Mouse (Mus musculus) liver, postnatal 0 days (tissue): ENCODE data around the gene Gm38119. TPM values are rescaled to one million over a fixed set of nuclear protein-coding genes. Genes with fewer than 3 reads are reported as not detected.
"Not testable (repeated sequence)": the region's sequence is repeated elsewhere in the genome, so short reads cannot be mapped to it uniquely, and the experiment has no call there.

Experiments
- ATAC-seq: fragments of 200-750 bp; cut with Nextera tagmentation; 2 replicates; pipeline ENCODE4 v1.8.0; 2017; ENCODE audit warnings: mild to moderate bottlenecking, moderate library complexity
- DNase-seq: peaks from one replicate; pipeline ENCODE4 v3.0.0-alpha.2; 2016
- H3K27ac ChIP-seq: fragments of 300-500 bp; sonication (generic); 2 replicates; pipeline ENCODE4 v1.5.1; 2014; ENCODE audit warnings: antibody characterized with exemption, moderate library complexity, mild to moderate bottlenecking, low read depth
- H3K27me3 ChIP-seq: fragments of 300-500 bp; sonication (generic); 2 replicates; pipeline ENCODE4 v1.6.1; 2014; ENCODE audit warnings: low read length, control low read depth, mixed read lengths; ENCODE audit not compliant: insufficient read depth
- H3K36me3 ChIP-seq: fragments of 300-500 bp; sonication (generic); replicated peaks from 2 replicates; pipeline ENCODE4 v1.6.1; 2014; ENCODE audit warnings: mild to moderate bottlenecking, control low read depth, low read length, moderate library complexity, mixed read lengths; ENCODE audit not compliant: insufficient read depth
- H3K4me1 ChIP-seq: fragments of 300-500 bp; sonication (generic); 2 replicates; pipeline ENCODE4 v1.6.1; 2014; ENCODE audit warnings: antibody characterized with exemption, mild to moderate bottlenecking, control low read depth; ENCODE audit not compliant: insufficient read depth
- H3K4me2 ChIP-seq: fragments of 300-500 bp; sonication (generic); 2 replicates; pipeline ENCODE4 v1.6.1; 2014; ENCODE audit warnings: low read depth, mild to moderate bottlenecking, low read length, moderate library complexity, mixed read lengths
- H3K4me3 ChIP-seq: fragments of 300-500 bp; sonication (generic); 2 replicates; pipeline ENCODE4 v1.5.1; 2014; ENCODE audit warnings: low read depth, low read length
- H3K9ac ChIP-seq: fragments of 300-500 bp; sonication (generic); replicated peaks from 2 replicates; pipeline ENCODE4 v1.6.1; 2014; ENCODE audit warnings: mild to moderate bottlenecking, moderate library complexity
- H3K9me3 ChIP-seq: fragments of 300-500 bp; sonication (generic); 2 replicates; pipeline ENCODE4 v1.6.1; 2016; ENCODE audit warnings: mild to moderate bottlenecking, control low read depth, low read length, mixed read lengths
- CTCF ChIP-seq: sonication (generic); IDR thresholded peaks from 2 replicates; pipeline ENCODE4 v1.5.1; 2016; ENCODE audit warnings: antibody characterized with exemption, low read depth
- EP300 ChIP-seq: IDR thresholded peaks from 2 replicates; pipeline ENCODE4 v1.6.1; 2016; ENCODE audit warnings: antibody characterized with exemption, low read depth, mild to moderate bottlenecking
- WGBS: fragments of 180-500 bp; shearing (Covaris S2); extraction: QIAGEN DNeasy Blood & Tissue Kit; methylation state at CpG from one replicate; pipeline ENCODE4 v1.1.7; 2014; ENCODE audit not compliant: insufficient replicate concordance; 5-methylcytosine and 5-hydroxymethylcytosine counted together
- polyA plus RNA-seq: library from polyadenylated mRNA; unstranded; fragments of >200 nt; fragmentation: Nextera tagmentation; extraction: Ambion mirVana; gene quantifications from 2 replicates; pipeline ENCODE4 v1.2.1, GENCODE M21; 2015

Gene Gm38119
- polyA plus RNA-seq, 1 experiment from 2014 or later = not detected

- WGBS = 80% methylated on average over 5 of the region's 5 CpGs
Observed at GRCm38 (mm10) chr3:92722631-92723030, 16.3 kb downstream of the Gm38119 start.

DNA sequence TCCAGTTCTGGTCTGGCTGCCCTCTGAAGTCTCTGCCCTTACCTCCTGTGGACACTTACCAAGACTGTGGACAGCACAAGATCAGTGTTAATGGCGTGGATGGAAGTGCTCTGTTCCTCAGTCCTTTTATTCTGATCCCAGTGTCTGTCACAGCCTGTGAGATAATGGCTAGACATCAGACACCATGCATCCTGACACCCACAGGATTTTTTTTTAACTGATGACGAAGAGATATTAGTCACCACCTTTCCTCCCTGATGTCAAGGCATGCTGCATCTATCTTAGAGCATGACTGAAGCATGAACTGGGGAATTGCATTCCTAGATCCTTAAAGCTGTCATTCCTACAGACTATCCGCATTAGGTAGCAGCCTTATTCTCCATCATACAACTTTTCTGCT is 18.6 kb downstream of the Gm38119 start, which contains the start of gene Lce1f:
Gene Lce1f (minus strand): TSS at position 101 of the 400 bp plus-strand sequence.
- H3K36me3 ChIP-seq = no peaks in the 10 kb centered on the region
- H3K27me3 ChIP-seq = no peaks in the 10 kb centered on the region
- H3K4me1 ChIP-seq = no peaks in the 10 kb centered on the region
- DNase-seq (no peak), ATAC-seq (no peak)
- TF ChIP-seq EP300 (no peak), CTCF (no peak)
- 60% methylated on average over 3 of the region's 3 CpGs for WGBS
- H3K9me3 ChIP-seq = no peaks in the 10 kb centered on the region
- no peak within 1 kb of the TSS for H3K27ac ChIP-seq
- H3K4me2 ChIP-seq = no peak within 1 kb of the TSS
- no peak within 1 kb of the TSS for H3K4me3 ChIP-seq
- H3K9ac ChIP-seq = no peak within 1 kb of the TSS

More at GRCm38 (mm10) chr3:92722631-92723030, 16.3 kb downstream of the Gm38119 start:
- Histone ChIP-seq H3K9ac (no peak overlapping the region), H3K4me3 (no peak overlapping the region), H3K9me3 (no peaks in the 10 kb centered on the region), H3K36me3 (no peaks in the 10 kb centered on the region), H3K4me2 (no peak overlapping the region), H3K4me1 (no peaks in the 10 kb centered on the region), H3K27me3 (no peaks in the 10 kb centered on the region), H3K27ac (no peak overlapping the region)
- DNase-seq (no peak), ATAC-seq (no peak)
- TF ChIP-seq EP300 (no peak), CTCF (no peak)

DNA sequence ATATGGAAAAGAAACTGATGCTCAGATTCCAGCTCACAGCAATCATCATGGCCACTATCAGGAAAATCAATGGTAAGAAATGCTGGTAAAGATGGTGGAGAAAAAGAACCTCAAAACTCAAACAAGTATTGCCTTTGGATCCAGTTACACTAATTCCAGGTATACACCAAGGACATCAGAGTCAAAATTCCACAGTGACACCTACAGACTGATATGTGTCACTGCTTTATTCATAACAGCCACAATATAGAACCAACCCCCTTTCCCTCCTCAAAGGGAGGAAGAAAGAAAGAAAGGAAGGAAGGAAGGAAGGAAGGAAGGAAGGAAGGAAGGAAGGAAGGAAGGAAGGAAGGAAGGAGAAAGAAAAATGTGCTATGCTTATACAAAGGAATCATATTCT is 23.8 kb downstream of the Gm38119 start:
- no peaks in the 10 kb centered on the region for H3K9me3 ChIP-seq
- DNase-seq (no peak), ATAC-seq (no peak)
- no peak overlapping the region for H3K4me2 ChIP-seq
- H3K4me1 ChIP-seq = no peaks in the 10 kb centered on the region
- TF ChIP-seq CTCF (0 out of 2 replicates have a peak, but pooled peaks have one; percentile 10), EP300 (no peak)
- no peaks in the 10 kb centered on the region for H3K36me3 ChIP-seq
- H3K27me3 ChIP-seq = no peaks in the 10 kb centered on the region
- no peak overlapping the region for H3K4me3 ChIP-seq
- no peak overlapping the region for H3K27ac ChIP-seq
- H3K9ac ChIP-seq = no peak overlapping the region

- WGBS = 70% methylated on average over 2 of the region's 2 CpGs
- DNase-seq = no peak
- no peaks in the 10 kb centered on the region for H3K9me3 ChIP-seq
- H3K36me3 ChIP-seq = no peaks in the 10 kb centered on the region
- H3K27me3 ChIP-seq = no peaks in the 10 kb centered on the region
- H3K4me1 ChIP-seq = no peaks in the 10 kb centered on the region
- H3K4me2 ChIP-seq = no peak within 1 kb of the TSS
- ATAC-seq = no peak
- no peak within 1 kb of the TSS for H3K4me3 ChIP-seq
- TF ChIP-seq CTCF (no peak), EP300 (no peak)
- no peak within 1 kb of the TSS for H3K27ac ChIP-seq
- no peak within 1 kb of the TSS for H3K9ac ChIP-seq
Observed at GRCm38 (mm10) chr3:92708974-92709373, 29.9 kb downstream of the Gm38119 start, which contains the start of gene Lce1e. Gene Lce1e, minus strand, starts transcription at chr3:92709074.

GRCm38 (mm10) chr3:92694613-92695012 is 44.3 kb downstream of the Gm38119 start:
- WGBS = 8% methylated on average over 1 of the region's 1 CpGs
- no peak for DNase-seq

GRCm38 (mm10) chr3:92691688-92692087 is 47.2 kb downstream of the Gm38119 start:
- Histone ChIP-seq H3K36me3 (no peaks in the 10 kb centered on the region), H3K27me3 (no peaks in the 10 kb centered on the region), H3K9ac (no peak overlapping the region), H3K9me3 (no peaks in the 10 kb centered on the region), H3K4me1 (no peaks in the 10 kb centered on the region), H3K4me2 (no peak overlapping the region), H3K4me3 (no peak overlapping the region), H3K27ac (no peak overlapping the region)
- DNase-seq (no peak), ATAC-seq (no peak)
- TF ChIP-seq CTCF (no peak), EP300 (no peak)

More at GRCm38 (mm10) chr3:92694613-92695012, 44.3 kb downstream of the Gm38119 start:
- no peak for ATAC-seq
- no peak for TF ChIP-seq EP300
- TF ChIP-seq CTCF = no peak
- H3K9me3 ChIP-seq = no peaks in the 10 kb centered on the region
- no peaks in the 10 kb centered on the region for H3K27me3 ChIP-seq
- H3K9ac ChIP-seq = no peak overlapping the region
- no peak overlapping the region for H3K27ac ChIP-seq
- no peaks in the 10 kb centered on the region for H3K36me3 ChIP-seq
- no peaks in the 10 kb centered on the region for H3K4me1 ChIP-seq
- H3K4me3 ChIP-seq = no peak overlapping the region
- H3K4me2 ChIP-seq = no peak overlapping the region

GRCm38 (mm10) chr3:92689154-92689553 is 49.7 kb downstream of the Gm38119 start:
- not testable (repeated sequence) for ATAC-seq, H3K27ac ChIP-seq, H3K4me3 ChIP-seq, H3K27me3 ChIP-seq, H3K36me3 ChIP-seq, H3K9ac ChIP-seq, H3K9me3 ChIP-seq, H3K4me1 ChIP-seq, DNase-seq, H3K4me2 ChIP-seq
- 65% methylated on average over 16 of the region's 16 CpGs for WGBS

Other genes starting within 250 kb of the Gm38119 start
- gene Sprr4, start 238.6 kb downstream of the Gm38119 start, polyA plus RNA-seq = not detected in 2 replicates
- not detected in 2 replicates for gene 2310046K23Rik, start 204.6 kb downstream of the Gm38119 start, polyA plus RNA-seq
- gene Ivl, start 165.4 kb downstream of the Gm38119 start, polyA plus RNA-seq = not detected in 2 replicates
- 5.1 and 6.3 TPM in 2 replicates for gene Smcp, start 150.1 kb downstream of the Gm38119 start, polyA plus RNA-seq
- gene 2210017I01Rik, start 131.6 kb downstream of the Gm38119 start, polyA plus RNA-seq = not detected in 2 replicates
- not detected in 2 replicates for gene Lce6a, start 117.4 kb downstream of the Gm38119 start, polyA plus RNA-seq
- not detected in 2 replicates for gene Lce1a1, start 90.8 kb downstream of the Gm38119 start, polyA plus RNA-seq
- not detected in 2 replicates for gene Lce1b, start 82.2 kb downstream of the Gm38119 start, polyA plus RNA-seq
- not detected in 2 replicates for gene Lce1a2, start 68.8 kb downstream of the Gm38119 start, polyA plus RNA-seq
- not detected in 2 replicates for gene Lce1c, start 59.8 kb downstream of the Gm38119 start, polyA plus RNA-seq
- not detected in 2 replicates for gene Lce1d, start 51.9 kb downstream of the Gm38119 start, polyA plus RNA-seq
- gene Lce1e, start 30.0 kb downstream of the Gm38119 start, polyA plus RNA-seq = not detected in 2 replicates
- gene Lce1f, start 18.7 kb downstream of the Gm38119 start, polyA plus RNA-seq = not detected in 2 replicates
- gene Lce1g, start 13.2 kb upstream of the Gm38119 start, polyA plus RNA-seq = not detected in 2 replicates
- gene Lce1h, start 26.0 kb upstream of the Gm38119 start, polyA plus RNA-seq = not detected in 2 replicates
- gene Lce1i, start 39.8 kb upstream of the Gm38119 start, polyA plus RNA-seq = not detected in 2 replicates
- not detected in 2 replicates for gene Lce1j, start 51.4 kb upstream of the Gm38119 start, polyA plus RNA-seq
- gene Lce1k, start 68.8 kb upstream of the Gm38119 start, polyA plus RNA-seq = not detected in 2 replicates
- not detected in 2 replicates for gene Kprp, start 88.2 kb upstream of the Gm38119 start, polyA plus RNA-seq
- gene Lce1l, start 112.2 kb upstream of the Gm38119 start, polyA plus RNA-seq = not detected in 2 replicates
- not detected in 2 replicates for gene 2310050C09Rik, start 131.1 kb upstream of the Gm38119 start, polyA plus RNA-seq
- not detected in 2 replicates for gene Lce3a, start 187.1 kb upstream of the Gm38119 start, polyA plus RNA-seq
- not detected in 2 replicates for gene Lce3b, start 193.9 kb upstream of the Gm38119 start, polyA plus RNA-seq
- not detected in 2 replicates for gene Lce3c, start 205.4 kb upstream of the Gm38119 start, polyA plus RNA-seq
- not detected in 2 replicates for gene Lce3d, start 218.3 kb upstream of the Gm38119 start, polyA plus RNA-seq
- not detected in 2 replicates for gene Lce3e, start 228.0 kb upstream of the Gm38119 start, polyA plus RNA-seq